Mouse (Mus musculus) stomach, embryonic 15.5 days (tissue): ENCODE results near the gene Mertk. TPM values are rescaled to one million over a fixed set of nuclear protein-coding genes. Genes with fewer than 3 reads are reported as not detected.

ENCODE experiments used
- ATAC-seq: fragments of 200-750 bp; cut with Nextera tagmentation; 2 replicates; pipeline ENCODE4 v1.8.0; 2017; ENCODE audit warnings: low read depth, moderate number of reproducible peaks, moderate TSS enrichment; ENCODE audit not compliant: insufficient read depth, low FRiP score
- H3K27ac ChIP-seq: fragments of 300-500 bp; sonication (generic); 2 replicates; pipeline ENCODE4 v1.5.1; 2015; ENCODE audit warnings: mild to moderate bottlenecking, inconsistent platforms
- H3K27me3 ChIP-seq: fragments of 300-500 bp; sonication (generic); replicated peaks from 2 replicates; pipeline ENCODE4 v1.6.1; 2015; ENCODE audit warnings: inconsistent platforms
- H3K36me3 ChIP-seq: fragments of 300-500 bp; sonication (generic); 2 replicates; pipeline ENCODE4 v1.6.1; 2015; ENCODE audit warnings: inconsistent platforms
- H3K4me1 ChIP-seq: fragments of 300-500 bp; sonication (generic); 2 replicates; pipeline ENCODE4 v1.6.1; 2015; ENCODE audit warnings: inconsistent platforms
- H3K4me2 ChIP-seq: fragments of 300-500 bp; sonication (generic); 2 replicates; pipeline ENCODE4 v1.6.1; 2015; ENCODE audit warnings: mild to moderate bottlenecking, inconsistent platforms
- H3K4me3 ChIP-seq: fragments of 300-500 bp; sonication (generic); replicated peaks from 2 replicates; pipeline ENCODE4 v1.5.1; 2015; ENCODE audit warnings: inconsistent platforms
- H3K9ac ChIP-seq: fragments of 300-500 bp; sonication (generic); 2 replicates; pipeline ENCODE4 v1.6.1; 2015; ENCODE audit warnings: inconsistent platforms
- H3K9me3 ChIP-seq: fragments of 300-500 bp; sonication (generic); 2 replicates; pipeline ENCODE4 v1.6.1; 2016; ENCODE audit warnings: inconsistent platforms
- WGBS: fragments of 180-500 bp; shearing (Covaris S2); methylation state at CpG from one replicate; pipeline ENCODE4 v1.1.7; 2015; 5-methylcytosine and 5-hydroxymethylcytosine counted together
- polyA plus RNA-seq: library from polyadenylated mRNA; unstranded; fragments of >200 nt; fragmentation: Nextera tagmentation; extraction: Ambion mirVana; gene quantifications from 2 replicates; pipeline ENCODE4 v1.2.1, GENCODE M21; 2015

Gene Mertk
- polyA plus RNA-seq, 1 experiment from 2014 or later: 6.4 TPM

GRCm38 (mm10) chr2:128806561-128806960, 107.8 kb downstream of the Mertk start:
- WGBS: 50% methylated on average over 8 of the region's 8 CpGs

DNA sequence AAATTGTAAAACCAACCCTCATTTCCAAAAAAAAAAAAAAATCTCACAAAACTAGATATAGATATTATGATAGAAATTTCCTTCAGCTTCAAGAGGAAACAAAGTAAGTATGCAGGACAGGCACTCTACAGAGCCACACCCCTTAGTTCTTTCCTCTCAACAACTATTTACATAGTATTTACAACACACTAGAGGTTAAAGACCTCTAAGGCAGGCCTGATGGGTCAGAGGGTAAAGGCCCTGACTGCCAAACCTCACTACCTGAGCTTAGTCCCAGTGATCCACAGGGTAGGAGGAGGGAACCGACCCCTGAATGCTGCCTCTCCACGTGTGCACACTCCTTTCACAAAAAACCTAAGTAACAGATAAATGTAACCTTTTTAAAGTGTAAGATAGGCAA, 114.0 kb downstream of the Mertk start:
- no peaks in the 10 kb centered on the region for H3K9me3 ChIP-seq
- H3K27ac ChIP-seq: no peak overlapping the region
- no peaks in the 10 kb centered on the region for H3K27me3 ChIP-seq
- H3K9ac ChIP-seq: no peak overlapping the region
- H3K4me2 ChIP-seq: no peak overlapping the region
- no peaks in the 10 kb centered on the region for H3K4me1 ChIP-seq
- ATAC-seq: no peak
- H3K36me3 ChIP-seq: no peaks in the 10 kb centered on the region
- WGBS: 39% methylated on average over 2 of the region's 2 CpGs
- H3K4me3 ChIP-seq: no peak overlapping the region

More at GRCm38 (mm10) chr2:128806561-128806960, 107.8 kb downstream of the Mertk start:
- no peak overlapping the region for H3K27ac ChIP-seq
- H3K36me3 ChIP-seq: peaks cover 6% of the 10 kb centered on the region; the same call in 1 of the 2 replicates
- no peaks in the 10 kb centered on the region for H3K27me3 ChIP-seq
- no peak overlapping the region for H3K4me3 ChIP-seq
- ATAC-seq: no peak
- H3K4me1 ChIP-seq: no peaks in the 10 kb centered on the region
- no peak overlapping the region for H3K9ac ChIP-seq
- no peak overlapping the region for H3K4me2 ChIP-seq
- H3K9me3 ChIP-seq: no peaks in the 10 kb centered on the region

- Histone ChIP-seq H3K4me2 (no peak overlapping the region), H3K27ac (no peak overlapping the region), H3K4me3 (no peak overlapping the region), H3K9me3 (no peaks in the 10 kb centered on the region), H3K36me3 (no peaks in the 10 kb centered on the region), H3K27me3 (no peaks in the 10 kb centered on the region), H3K9ac (no peak overlapping the region), H3K4me1 (peaks cover 8% of the 10 kb centered on the region; the same call in 1 of the 2 replicates)
- 81% methylated on average over 1 of the region's 1 CpGs for WGBS
- no peak for ATAC-seq
These were observed 117.6 kb downstream of the Mertk start for GRCm38 (mm10) chr2:128816311-128816710.

DNA sequence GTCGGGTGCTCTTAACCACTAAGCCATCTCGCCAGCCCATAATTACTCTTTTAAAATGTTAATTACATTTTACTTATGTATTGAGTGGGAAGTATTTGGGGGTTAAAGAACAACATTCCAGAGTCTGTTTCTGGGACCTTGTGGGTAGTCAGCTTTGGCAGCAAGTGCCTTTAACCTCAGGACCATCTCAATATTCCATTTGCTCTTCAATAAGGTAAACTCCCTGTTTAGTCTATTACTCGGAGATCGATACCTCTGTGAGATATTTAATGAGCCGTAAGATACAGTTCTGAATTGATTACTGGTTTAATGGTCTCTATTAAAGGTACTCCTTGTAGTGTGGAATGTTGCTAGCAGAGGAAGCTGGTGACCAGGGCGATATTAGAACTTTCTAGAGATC, 118.2 kb downstream of the Mertk start:
- WGBS: 41% methylated on average over 6 of the region's 6 CpGs
- no peaks in the 10 kb centered on the region for H3K9me3 ChIP-seq
- peak overlapping the region; percentile 88; the same call in 1 of the 2 replicates for H3K4me3 ChIP-seq
- no peaks in the 10 kb centered on the region for H3K27me3 ChIP-seq
- no peak for ATAC-seq
- no peaks in the 10 kb centered on the region for H3K36me3 ChIP-seq
- peak overlapping the region; percentile 71 for H3K4me2 ChIP-seq
- H3K4me1 ChIP-seq: peaks cover 10% of the 10 kb centered on the region; the same call in 1 of the 2 replicates
- H3K9ac ChIP-seq: no peak overlapping the region
- H3K27ac ChIP-seq: no peak overlapping the region; the same call in 1 of the 2 replicates

- peak; percentile 32 for ATAC-seq
- Histone ChIP-seq H3K27me3 (no peaks in the 10 kb centered on the region), H3K9me3 (no peaks in the 10 kb centered on the region), H3K4me3 (peak overlapping the region; percentile 88), H3K36me3 (no peaks in the 10 kb centered on the region), H3K4me1 (peaks cover 10% of the 10 kb centered on the region; the same call in 1 of the 2 replicates), H3K4me2 (peak overlapping the region; percentile 71), H3K9ac (no peak overlapping the region), H3K27ac (peak overlapping the region; percentile 95)
- 0% methylated on average over 7 of the region's 7 CpGs for WGBS
These were observed 118.6 kb downstream of the Mertk start for GRCm38 (mm10) chr2:128817387-128817785.

DNA sequence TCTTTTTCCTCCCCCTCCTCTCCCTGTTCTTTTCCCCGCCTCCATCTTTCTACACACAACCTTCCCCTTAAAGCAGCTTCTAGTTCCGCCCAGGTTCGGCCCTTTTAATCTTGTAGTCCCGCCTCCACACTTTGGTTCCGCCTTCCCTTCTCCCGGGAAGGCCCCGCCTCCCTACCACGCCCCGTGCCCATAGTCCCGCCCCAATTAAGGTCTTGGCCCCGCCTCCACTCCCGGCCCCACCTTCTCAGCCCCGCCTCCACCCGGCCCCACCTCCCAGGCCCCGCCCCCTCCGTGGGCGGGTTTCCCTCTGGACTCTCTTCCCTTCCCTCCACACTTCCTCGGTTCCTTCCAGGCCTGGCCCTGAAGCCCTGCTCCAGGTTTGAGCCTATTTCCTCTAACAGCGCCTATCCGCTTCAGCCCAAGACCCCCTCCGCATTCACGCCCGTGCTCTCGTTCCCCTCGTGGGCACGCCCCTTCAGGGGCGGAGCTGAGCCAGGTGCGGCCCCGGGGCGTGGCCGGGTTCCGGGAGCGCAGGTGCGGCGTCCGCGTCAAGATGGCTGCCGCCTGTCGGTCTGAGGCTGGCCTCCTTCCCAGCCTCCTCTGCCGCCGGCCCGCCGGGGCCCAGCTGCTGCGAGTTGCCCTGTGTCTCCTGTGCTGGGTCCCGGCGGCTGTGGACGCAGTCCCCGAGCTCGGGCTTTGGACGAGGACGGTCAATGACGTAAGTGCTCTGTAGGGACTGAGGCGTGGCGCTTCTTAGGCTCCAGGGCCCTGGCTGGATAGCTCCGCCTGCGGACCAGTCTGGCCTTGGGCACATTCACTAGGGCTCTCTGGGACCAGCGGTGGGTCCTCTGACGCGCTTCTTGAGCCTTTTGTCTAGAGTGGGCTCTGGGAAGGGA, 119.3 kb downstream of the Mertk start, which contains the start of gene Tmem87b:
Gene Tmem87b (plus strand): TSS at position 333 of the 896 bp plus-strand sequence.
- Histone ChIP-seq H3K27me3 (no peaks in the 10 kb centered on the region), H3K27ac (peak within 1 kb of the TSS; percentile 95), H3K36me3 (no peaks in the 10 kb centered on the region), H3K9me3 (no peaks in the 10 kb centered on the region), H3K4me3 (peak within 1 kb of the TSS; percentile 88), H3K4me1 (peaks cover 10% of the 10 kb centered on the region; the same call in 1 of the 2 replicates), H3K9ac (peak within 1 kb of the TSS; percentile 62), H3K4me2 (peak within 1 kb of the TSS; percentile 71)
- under 1% methylated on average over 59 of the region's 59 CpGs for WGBS
- ATAC-seq: peak; percentile 89

DNA sequence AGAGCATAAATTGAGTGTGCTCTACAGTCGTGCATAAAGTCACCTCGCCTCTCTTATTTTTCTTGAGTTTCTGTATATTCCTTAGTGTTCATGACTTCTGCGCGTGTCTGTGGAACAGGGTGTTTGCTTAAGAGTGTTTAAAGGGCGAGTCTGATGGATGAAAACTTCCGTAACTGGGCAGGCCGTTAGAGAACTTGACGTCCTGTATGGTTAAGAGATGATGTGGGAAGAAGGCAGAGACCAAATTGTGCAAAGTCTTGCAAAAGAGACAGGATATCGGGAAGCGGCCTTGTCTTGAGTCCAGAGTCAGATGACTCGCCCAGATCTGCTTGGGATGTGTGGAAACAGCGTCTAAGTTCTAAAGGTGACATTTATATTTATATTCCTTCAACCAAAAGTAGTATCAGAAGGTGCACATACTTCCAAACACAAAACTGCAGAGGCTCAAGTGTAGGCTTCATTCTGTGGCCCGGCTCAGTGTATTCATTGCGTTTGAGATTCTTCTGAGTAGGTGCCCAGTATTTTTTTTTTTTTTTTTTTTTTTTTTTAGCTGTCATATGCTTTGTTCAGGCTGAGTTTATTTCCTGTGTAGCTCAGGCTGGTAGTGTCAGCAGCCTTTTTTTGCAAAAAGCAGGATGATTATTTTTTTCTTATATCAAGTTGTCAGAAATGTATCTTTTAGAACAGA, 120.3 kb downstream of the Mertk start:
- Histone ChIP-seq H3K9ac (peak overlapping the region; percentile 62), H3K4me3 (peak overlapping the region; percentile 88), H3K4me2 (peak overlapping the region; percentile 64), H3K4me1 (peaks cover 10% of the 10 kb centered on the region; the same call in 1 of the 2 replicates), H3K36me3 (no peaks in the 10 kb centered on the region), H3K27me3 (no peaks in the 10 kb centered on the region), H3K9me3 (no peaks in the 10 kb centered on the region), H3K27ac (peak overlapping the region; percentile 89)
- no peak for ATAC-seq
- 12% methylated on average over 14 of the region's 14 CpGs for WGBS

- no peak overlapping the region for H3K4me2 ChIP-seq
- 77% methylated on average over 2 of the region's 2 CpGs for WGBS
- no peak overlapping the region for H3K27ac ChIP-seq
- H3K9me3 ChIP-seq: no peaks in the 10 kb centered on the region
- no peaks in the 10 kb centered on the region for H3K27me3 ChIP-seq
- no peak overlapping the region for H3K9ac ChIP-seq
- no peak for ATAC-seq
- no peak overlapping the region for H3K4me3 ChIP-seq
- peaks cover 10% of the 10 kb centered on the region; the same call in 1 of the 2 replicates for H3K4me1 ChIP-seq
- H3K36me3 ChIP-seq: no peaks in the 10 kb centered on the region
These were observed 121.9 kb downstream of the Mertk start for GRCm38 (mm10) chr2:128820631-128821030.

DNA sequence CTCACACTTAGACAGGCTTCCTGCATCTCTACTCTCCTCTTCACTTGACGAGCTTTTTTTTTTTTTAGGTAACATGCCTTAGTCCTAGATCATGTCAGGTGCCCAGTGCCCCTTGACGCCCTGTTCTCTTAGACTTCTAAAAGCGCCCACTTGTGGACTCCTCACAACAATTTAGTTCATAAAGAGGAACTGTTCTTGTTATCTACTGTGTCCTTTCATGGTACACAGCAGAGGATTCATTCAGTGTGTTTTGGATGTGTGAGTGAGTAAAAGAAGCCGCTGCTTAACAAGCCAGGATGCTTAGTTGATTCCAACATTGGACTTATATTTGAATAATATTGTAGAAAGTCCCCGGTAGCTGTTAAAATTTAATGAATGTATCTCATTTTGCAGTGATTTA, 125.1 kb downstream of the Mertk start:
- H3K27ac ChIP-seq: no peak overlapping the region
- 87% methylated on average over 5 of the region's 5 CpGs for WGBS
- H3K27me3 ChIP-seq: no peaks in the 10 kb centered on the region
- no peak overlapping the region for H3K4me3 ChIP-seq
- no peaks in the 10 kb centered on the region for H3K9me3 ChIP-seq
- ATAC-seq: no peak
- no peak overlapping the region for H3K9ac ChIP-seq
- no peak overlapping the region for H3K4me2 ChIP-seq
- peaks cover 10% of the 10 kb centered on the region; the same call in 1 of the 2 replicates for H3K4me1 ChIP-seq
- no peaks in the 10 kb centered on the region for H3K36me3 ChIP-seq

DNA sequence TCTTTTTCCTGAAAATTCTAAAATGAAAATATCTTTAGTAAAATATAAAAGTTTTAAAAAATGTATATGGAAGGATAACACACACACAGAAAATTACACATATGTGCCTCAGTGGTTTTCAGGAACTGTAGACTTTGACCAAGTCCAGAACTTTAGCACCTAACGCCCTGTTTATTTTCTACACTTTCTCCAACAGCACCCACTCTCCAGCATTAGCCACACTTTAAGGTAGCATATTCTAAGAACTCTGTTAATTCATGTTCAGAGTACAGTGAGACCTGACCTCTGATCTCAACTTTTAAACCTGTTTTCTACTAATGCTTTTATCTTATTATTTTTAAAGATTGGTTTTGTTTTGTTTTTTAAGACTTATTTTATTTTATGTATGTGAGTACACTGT, 129.0 kb downstream of the Mertk start:
- 95% methylated on average over 1 of the region's 1 CpGs for whole genome bisulfite sequencing
- Histone ChIP-seq H3K4me2 (no peak overlapping the region), H3K36me3 (no peaks in the 10 kb centered on the region; the same call in 1 of the 2 replicates), H3K27me3 (no peaks in the 10 kb centered on the region), H3K27ac (no peak overlapping the region), H3K4me1 (no peaks in the 10 kb centered on the region), H3K9ac (no peak overlapping the region), H3K9me3 (no peaks in the 10 kb centered on the region), H3K4me3 (no peak overlapping the region)
- ATAC-seq: no peak

- no peak for ATAC-seq
These were observed 133.9 kb downstream of the Mertk start for GRCm38 (mm10) chr2:128832611-128833010.

More at GRCm38 (mm10) chr2:128832611-128833010, 133.9 kb downstream of the Mertk start:
- H3K27me3 ChIP-seq: no peaks in the 10 kb centered on the region
- WGBS: 53% methylated on average over 3 of the region's 3 CpGs
- H3K9ac ChIP-seq: no peak overlapping the region
- no peak overlapping the region for H3K4me2 ChIP-seq
- no peak overlapping the region for H3K27ac ChIP-seq
- H3K9me3 ChIP-seq: no peaks in the 10 kb centered on the region
- H3K4me1 ChIP-seq: no peaks in the 10 kb centered on the region
- H3K4me3 ChIP-seq: no peak overlapping the region
- peaks cover 12% of the 10 kb centered on the region; the same call in 1 of the 2 replicates for H3K36me3 ChIP-seq
